Mouse (Mus musculus) forebrain, embryonic 16.5 days (tissue): ENCODE results near the gene Epc2. TPM values are rescaled to one million over a fixed set of nuclear protein-coding genes. Genes with fewer than 3 reads are reported as not detected.

Experiments
- ATAC-seq: fragments of 200-750 bp; cut with Nextera tagmentation; 2 replicates; pipeline ENCODE4 v1.8.0; 2017; ENCODE audit warnings: mild to moderate bottlenecking, moderate library complexity
- H3K27ac ChIP-seq: fragments of 300-500 bp; sonication (generic); 2 replicates; pipeline ENCODE4 v1.5.1; 2014; ENCODE audit warnings: low read length, control low read depth
- H3K27me3 ChIP-seq: fragments of 300-500 bp; sonication (generic); replicated peaks from 2 replicates; pipeline ENCODE4 v1.6.1; 2014; ENCODE audit warnings: low read length; ENCODE audit not compliant: control insufficient read depth, insufficient read depth
- H3K36me3 ChIP-seq: fragments of 300-500 bp; sonication (generic); 2 replicates; pipeline ENCODE4 v1.6.1; 2014; ENCODE audit not compliant: control insufficient read depth, insufficient read depth
- H3K4me1 ChIP-seq: fragments of 300-500 bp; sonication (generic); replicated peaks from 2 replicates; pipeline ENCODE4 v1.6.1; 2014; ENCODE audit warnings: low read length; ENCODE audit not compliant: control insufficient read depth, insufficient read depth
- H3K4me2 ChIP-seq: fragments of 300-500 bp; sonication (generic); 2 replicates; pipeline ENCODE4 v1.6.1; 2014; ENCODE audit warnings: mild to moderate bottlenecking, low read length, control low read depth
- H3K4me3 ChIP-seq: fragments of 300-500 bp; sonication (generic); replicated peaks from 2 replicates; pipeline ENCODE4 v1.5.1; 2014; ENCODE audit warnings: mild to moderate bottlenecking, low read length, control low read depth
- H3K9ac ChIP-seq: fragments of 300-500 bp; sonication (generic); replicated peaks from 2 replicates; pipeline ENCODE4 v1.6.1; 2014; ENCODE audit warnings: low read depth, low read length, control low read depth
- H3K9me3 ChIP-seq: fragments of 300-500 bp; sonication (generic); 2 replicates; pipeline ENCODE4 v1.6.1; 2016; ENCODE audit warnings: low read length; ENCODE audit not compliant: control insufficient read depth
- WGBS: fragments of 180-500 bp; shearing (Covaris S2); extraction: QIAGEN DNeasy Blood & Tissue Kit; methylation state at CpG from one replicate; pipeline ENCODE4 v1.1.7; 2014; 5-methylcytosine and 5-hydroxymethylcytosine counted together
- polyA plus RNA-seq: library from polyadenylated mRNA; unstranded; fragments of >200 nt; fragmentation: Nextera tagmentation; extraction: Ambion mirVana; gene quantifications from 2 replicates; pipeline ENCODE4 v1.2.1, GENCODE M21; 2015

Gene Epc2
- polyA plus RNA-seq, 1 experiment from 2014 or later = 13.7 TPM

DNA sequence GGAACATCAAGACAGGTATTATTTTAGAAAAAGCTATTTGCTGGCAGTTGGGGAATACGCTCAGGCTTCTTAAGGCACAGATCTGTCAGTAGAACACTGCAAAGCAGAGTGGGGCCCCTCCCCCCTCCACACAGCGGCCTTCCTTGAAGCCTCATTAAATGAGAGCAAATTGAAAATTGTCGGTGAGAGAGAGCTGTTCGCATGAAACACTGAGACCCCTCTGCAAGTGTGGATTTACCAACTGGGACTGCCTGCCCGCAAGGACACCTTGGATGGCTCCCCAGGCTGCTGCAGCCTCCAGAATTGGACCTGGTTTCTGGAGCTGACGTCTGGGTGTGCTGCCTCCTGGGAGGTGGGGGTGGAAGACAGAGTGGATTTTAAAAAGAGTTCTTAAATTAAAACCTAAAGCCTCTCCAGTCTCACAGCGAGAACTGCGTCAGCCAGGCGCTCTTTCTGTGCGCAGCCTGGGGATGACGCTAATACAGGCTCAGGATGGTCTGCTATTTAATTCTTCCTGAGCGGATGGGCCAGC, 120.9 kb downstream of the Epc2 start:
- Histone ChIP-seq H3K4me1 (peaks cover 34% of the 10 kb centered on the region), H3K27me3 (no peaks in the 10 kb centered on the region), H3K4me3 (peak overlapping the region; percentile 26; the same call in 1 of the 2 replicates), H3K36me3 (no peaks in the 10 kb centered on the region), H3K9ac (peak overlapping the region; percentile 27), H3K27ac (peak overlapping the region; percentile 85), H3K4me2 (peak overlapping the region; percentile 47), H3K9me3 (no peaks in the 10 kb centered on the region)
- peak; percentile 73 for ATAC-seq
- 21% methylated on average over 12 of the region's 12 CpGs for WGBS

DNA sequence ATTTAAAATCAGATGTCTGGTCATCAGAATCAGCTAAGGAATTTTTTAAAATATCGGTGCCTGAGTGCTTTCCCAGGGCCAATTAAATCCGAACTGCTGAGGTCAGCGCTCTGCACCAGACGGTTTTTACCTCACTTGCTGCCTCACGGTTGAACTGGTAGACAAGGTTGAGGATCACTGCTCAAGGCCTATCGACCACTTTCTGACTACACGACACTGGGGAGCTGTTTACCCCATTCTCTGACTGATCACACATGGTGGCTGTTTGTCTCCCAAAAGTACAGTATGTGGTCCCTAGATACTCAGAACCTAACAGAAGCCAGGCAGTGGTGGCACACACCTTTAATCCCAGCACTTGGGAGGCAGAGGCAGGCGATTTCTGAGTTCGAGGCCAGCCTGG, 121.4 kb downstream of the Epc2 start:
- 54% methylated on average over 9 of the region's 9 CpGs for WGBS
- Histone ChIP-seq H3K27ac (peak overlapping the region; percentile 85), H3K4me2 (peak overlapping the region; percentile 47), H3K4me3 (no peak overlapping the region), H3K9ac (peak overlapping the region; percentile 27), H3K4me1 (peaks cover 34% of the 10 kb centered on the region), H3K27me3 (no peaks in the 10 kb centered on the region), H3K9me3 (no peaks in the 10 kb centered on the region), H3K36me3 (no peaks in the 10 kb centered on the region)
- ATAC-seq = no peak

DNA sequence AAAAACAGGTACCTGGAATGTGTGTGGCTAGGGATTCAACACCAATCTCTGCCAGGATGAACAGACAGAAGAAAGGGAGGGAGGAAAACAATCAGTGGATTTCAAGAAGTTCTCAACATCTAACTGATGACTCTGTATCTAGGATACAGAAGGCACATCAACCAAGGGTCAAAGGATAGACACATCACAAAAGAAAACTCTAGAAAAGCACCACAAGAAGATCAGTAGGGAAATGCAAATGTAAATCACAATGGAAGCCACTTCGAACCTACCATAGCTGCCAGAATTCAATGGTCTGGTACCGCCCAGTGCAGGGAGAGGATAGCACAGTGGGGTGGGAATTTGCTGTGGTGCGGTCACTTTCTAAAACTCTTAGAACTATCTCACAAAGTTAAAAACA, 122.0 kb downstream of the Epc2 start:
- Histone ChIP-seq H3K4me2 (no peak overlapping the region), H3K4me3 (no peak overlapping the region), H3K27ac (no peak overlapping the region), H3K4me1 (peaks cover 34% of the 10 kb centered on the region), H3K9ac (no peak overlapping the region), H3K9me3 (no peaks in the 10 kb centered on the region), H3K27me3 (no peaks in the 10 kb centered on the region), H3K36me3 (no peaks in the 10 kb centered on the region)
- WGBS = 90% methylated on average over 3 of the region's 3 CpGs
- no peak for ATAC-seq

DNA sequence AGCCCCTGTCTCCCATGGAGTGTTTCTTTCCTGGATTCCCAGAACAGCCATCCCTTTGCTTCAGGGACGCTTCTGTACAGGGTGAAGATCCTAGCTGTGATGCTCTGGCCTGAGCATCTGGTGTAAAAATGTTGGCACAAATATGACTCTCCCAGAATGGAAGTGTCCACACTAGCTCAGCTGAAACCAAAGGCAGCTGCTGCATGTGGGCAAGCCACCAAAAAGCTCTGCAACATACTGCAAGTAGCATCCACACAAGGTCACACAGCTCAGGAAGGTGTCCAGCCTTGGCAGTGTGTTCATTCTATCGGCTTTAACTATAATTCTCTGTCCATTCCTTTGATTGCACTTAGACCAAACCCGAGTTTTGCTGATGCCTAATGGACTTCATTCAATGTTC, 129.3 kb downstream of the Epc2 start:
- ATAC-seq = no peak
- Histone ChIP-seq H3K27ac (no peak overlapping the region), H3K9me3 (no peaks in the 10 kb centered on the region), H3K4me1 (no peaks in the 10 kb centered on the region), H3K27me3 (no peaks in the 10 kb centered on the region), H3K9ac (no peak overlapping the region), H3K4me3 (no peak overlapping the region), H3K36me3 (no peaks in the 10 kb centered on the region), H3K4me2 (no peak overlapping the region)
- 85% methylated on average over 3 of the region's 3 CpGs for WGBS

DNA sequence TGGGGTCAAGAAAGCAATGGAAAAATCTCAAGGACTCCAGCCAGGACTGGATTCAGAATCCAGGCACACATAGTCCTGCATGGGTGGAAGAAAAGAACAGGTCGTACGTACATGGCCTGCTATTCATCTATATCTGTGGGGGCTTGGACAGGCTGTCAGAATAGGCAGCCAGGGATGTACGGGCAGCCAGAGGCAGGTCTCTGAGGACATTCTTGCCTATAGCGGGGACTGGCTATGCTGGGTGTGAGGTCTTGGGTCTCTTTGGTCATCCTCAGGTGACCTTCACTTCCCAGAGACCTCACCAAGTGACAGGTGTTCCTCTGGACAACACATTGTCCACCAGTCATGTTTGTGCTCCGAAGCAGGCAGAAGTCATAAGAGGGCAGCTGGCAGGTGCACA, 131.3 kb downstream of the Epc2 start:
- 86% methylated on average over 5 of the region's 5 CpGs for WGBS
- no peak for ATAC-seq
- Histone ChIP-seq H3K27me3 (no peaks in the 10 kb centered on the region), H3K36me3 (no peaks in the 10 kb centered on the region), H3K4me3 (no peak overlapping the region), H3K9me3 (no peaks in the 10 kb centered on the region), H3K4me2 (no peak overlapping the region), H3K27ac (no peak overlapping the region), H3K9ac (no peak overlapping the region), H3K4me1 (no peaks in the 10 kb centered on the region)

DNA sequence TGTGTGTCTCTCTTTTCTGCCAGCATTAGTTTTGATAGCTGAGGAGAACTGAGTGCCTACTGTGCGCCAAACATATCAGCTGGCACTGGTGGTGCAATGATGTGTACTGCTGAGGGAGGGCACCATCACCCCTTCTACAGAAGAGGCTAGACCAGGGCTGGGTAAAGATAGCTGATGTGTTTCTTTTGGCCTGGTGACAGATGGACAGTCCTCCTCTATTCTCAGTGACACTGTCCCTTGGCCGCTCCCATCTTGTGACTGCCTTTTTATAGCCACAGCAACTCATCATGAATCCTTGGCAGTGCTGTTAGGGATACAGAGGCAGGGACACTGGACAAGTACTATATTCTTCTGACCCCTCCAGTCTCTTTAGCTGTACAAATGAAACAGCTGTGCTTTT, 132.0 kb downstream of the Epc2 start:
- 100% methylated on average over 2 of the region's 2 CpGs for WGBS
- H3K4me1 ChIP-seq = no peaks in the 10 kb centered on the region
- H3K36me3 ChIP-seq = no peaks in the 10 kb centered on the region
- H3K4me3 ChIP-seq = no peak overlapping the region
- H3K4me2 ChIP-seq = no peak overlapping the region
- ATAC-seq = no peak
- H3K9me3 ChIP-seq = no peaks in the 10 kb centered on the region
- no peaks in the 10 kb centered on the region for H3K27me3 ChIP-seq
- no peak overlapping the region for H3K27ac ChIP-seq
- H3K9ac ChIP-seq = no peak overlapping the region

DNA sequence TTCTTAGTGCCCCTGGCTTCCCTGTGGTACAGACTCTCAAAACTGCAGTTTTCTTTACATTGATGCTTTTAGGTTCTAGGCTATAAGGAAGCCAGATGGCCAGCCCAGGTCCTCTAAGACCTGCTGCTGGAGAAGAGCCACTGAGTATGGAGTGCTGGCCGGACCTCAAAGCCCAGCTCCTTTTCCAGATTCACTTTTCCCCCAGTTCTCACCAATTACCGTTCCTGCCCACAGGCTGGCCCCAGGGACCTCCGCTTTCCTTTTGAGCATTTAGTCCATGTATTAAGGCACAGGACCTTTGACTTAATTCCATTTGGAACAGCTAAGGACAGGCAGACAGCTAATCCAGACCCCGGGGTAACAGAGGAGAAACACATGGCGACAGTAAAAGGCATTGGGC, 139.2 kb downstream of the Epc2 start:
- Histone ChIP-seq H3K4me1 (no peaks in the 10 kb centered on the region), H3K9ac (no peak overlapping the region), H3K4me2 (no peak overlapping the region), H3K4me3 (no peak overlapping the region), H3K36me3 (no peaks in the 10 kb centered on the region), H3K9me3 (no peaks in the 10 kb centered on the region), H3K27ac (no peak overlapping the region), H3K27me3 (no peaks in the 10 kb centered on the region)
- ATAC-seq = no peak
- WGBS = 68% methylated on average over 5 of the region's 5 CpGs

DNA sequence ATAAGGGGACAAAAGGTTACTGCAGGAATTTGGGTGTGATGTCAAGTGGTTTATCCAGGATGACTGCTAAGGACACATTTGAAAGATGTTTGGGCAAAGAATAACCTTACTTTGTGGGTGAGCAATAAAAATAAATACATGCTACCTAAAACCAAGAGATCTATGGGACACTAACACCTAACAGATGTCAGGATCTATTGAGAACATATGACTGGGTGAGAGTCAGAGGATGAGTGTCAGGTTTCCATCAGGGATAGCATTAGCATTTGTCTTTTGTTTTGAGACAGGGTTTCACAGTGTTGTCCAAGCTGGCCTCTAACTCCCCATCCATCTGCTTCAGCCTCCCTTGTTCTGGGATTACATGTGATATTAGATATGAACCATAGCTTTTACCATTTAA, 141.6 kb downstream of the Epc2 start:
- Histone ChIP-seq H3K27ac (no peak overlapping the region), H3K4me3 (no peak overlapping the region), H3K9ac (no peak overlapping the region), H3K4me1 (no peaks in the 10 kb centered on the region), H3K4me2 (no peak overlapping the region), H3K9me3 (no peaks in the 10 kb centered on the region), H3K27me3 (no peaks in the 10 kb centered on the region), H3K36me3 (no peaks in the 10 kb centered on the region)
- no peak for ATAC-seq

DNA sequence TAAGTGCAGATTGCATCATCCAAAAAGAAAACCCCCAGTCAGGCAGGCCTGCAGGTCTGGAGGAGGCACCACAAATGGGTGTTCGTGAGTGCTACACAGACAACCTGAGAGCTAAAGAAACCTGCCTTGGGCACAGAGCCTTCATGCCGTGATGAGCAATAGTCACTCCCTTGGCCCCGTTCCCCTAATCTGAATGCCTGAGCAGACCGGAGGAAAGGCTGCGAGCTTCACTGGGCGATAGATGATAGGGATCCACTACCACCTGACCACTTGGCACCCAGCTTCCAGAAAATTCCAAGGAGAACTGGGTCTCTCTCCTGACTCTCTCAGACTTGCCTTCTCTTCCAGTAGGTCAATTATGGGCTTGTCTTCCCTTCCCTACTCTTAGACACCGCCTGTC, 143.6 kb downstream of the Epc2 start:
- 86% methylated on average over 7 of the region's 7 CpGs for WGBS
- Histone ChIP-seq H3K36me3 (no peaks in the 10 kb centered on the region), H3K27me3 (no peaks in the 10 kb centered on the region), H3K27ac (no peak overlapping the region), H3K4me1 (peaks cover 1% of the 10 kb centered on the region), H3K9ac (no peak overlapping the region), H3K4me3 (no peak overlapping the region), H3K4me2 (no peak overlapping the region), H3K9me3 (no peaks in the 10 kb centered on the region)
- no peak for ATAC-seq

DNA sequence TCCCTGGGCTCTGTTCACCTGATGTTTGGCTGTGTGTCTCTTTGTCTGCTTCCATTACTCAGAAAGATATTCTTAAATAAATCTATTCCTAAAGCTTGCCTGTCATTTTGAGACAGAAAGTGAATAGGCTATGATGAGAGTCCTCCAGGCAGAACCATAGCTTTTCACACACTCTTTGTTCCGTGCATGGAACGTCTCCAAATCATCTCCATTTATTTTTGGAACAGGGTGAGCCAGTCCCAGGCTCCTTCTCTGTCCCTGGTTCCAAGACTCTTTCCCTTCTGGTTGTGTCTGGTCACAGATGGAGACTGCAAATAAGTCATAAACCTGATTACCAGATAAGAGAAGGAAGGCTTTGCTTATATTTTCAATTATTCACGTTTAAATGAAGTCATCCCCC, 145.0 kb downstream of the Epc2 start:
- ATAC-seq = no peak
- Histone ChIP-seq H3K27me3 (no peaks in the 10 kb centered on the region), H3K9ac (no peak overlapping the region), H3K4me3 (no peak overlapping the region), H3K4me2 (no peak overlapping the region), H3K4me1 (peaks cover 7% of the 10 kb centered on the region), H3K9me3 (no peaks in the 10 kb centered on the region), H3K27ac (no peak overlapping the region), H3K36me3 (no peaks in the 10 kb centered on the region)
- 65% methylated on average over 3 of the region's 3 CpGs for WGBS
